Mouse (Mus musculus): Measurements from ENCODE around the gene Slc22a23. TPM values are rescaled to one million over a fixed set of nuclear protein-coding genes. Genes with fewer than 3 reads are reported as not detected.

Slc22a23 gene
- polyA plus RNA-seq, 1 experiment from 2014 or later = 14.9 TPM

DNA sequence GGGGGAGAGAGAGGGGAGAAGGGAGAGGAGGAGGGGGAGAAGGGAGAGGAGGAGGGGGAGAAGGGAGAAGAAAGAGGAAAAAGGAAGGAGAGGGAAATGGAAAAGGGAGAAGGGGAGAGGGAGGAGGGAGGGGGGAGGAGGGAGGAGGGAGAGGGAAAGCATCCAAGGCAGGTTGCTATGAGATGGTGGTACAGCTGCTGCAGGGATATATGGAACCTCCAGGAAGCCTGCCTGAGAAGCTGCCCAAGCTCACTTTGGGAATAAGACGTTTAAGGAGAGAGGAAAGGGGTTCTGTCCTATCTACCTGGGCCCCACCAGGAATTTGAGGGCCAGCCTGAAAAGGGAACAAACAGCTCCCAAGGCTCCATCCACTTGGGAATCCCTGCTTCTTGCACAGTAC is 118.0 kb downstream of the Slc22a23 start:
- Histone ChIP-seq H3K4me3 (ENCODE audit: low read length) (no peak overlapping the region), H3K9me3 (ENCODE audit: control insufficient read depth, low read length) (no peaks in the 10 kb centered on the region), H3K4me1 (ENCODE audit: control insufficient read depth, insufficient read depth, low read depth, low read length) (peaks cover 15% of the 10 kb centered on the region), H3K4me2 (ENCODE audit: low read length) (no peak overlapping the region), H3K36me3 (ENCODE audit: control insufficient read depth, insufficient read depth, low read length) (no peaks in the 10 kb centered on the region), H3K27ac (ENCODE audit: low read depth, low read length) (no peak overlapping the region), H3K27me3 (replicated peaks; ENCODE audit: control insufficient read depth, insufficient read depth, low read length) (no peaks in the 10 kb centered on the region), H3K9ac (ENCODE audit: low read depth, low read length) (no peak overlapping the region)
- ATAC-seq = no peak
- WGBS = 5% methylated on average over 1 of the region's 1 CpGs

DNA sequence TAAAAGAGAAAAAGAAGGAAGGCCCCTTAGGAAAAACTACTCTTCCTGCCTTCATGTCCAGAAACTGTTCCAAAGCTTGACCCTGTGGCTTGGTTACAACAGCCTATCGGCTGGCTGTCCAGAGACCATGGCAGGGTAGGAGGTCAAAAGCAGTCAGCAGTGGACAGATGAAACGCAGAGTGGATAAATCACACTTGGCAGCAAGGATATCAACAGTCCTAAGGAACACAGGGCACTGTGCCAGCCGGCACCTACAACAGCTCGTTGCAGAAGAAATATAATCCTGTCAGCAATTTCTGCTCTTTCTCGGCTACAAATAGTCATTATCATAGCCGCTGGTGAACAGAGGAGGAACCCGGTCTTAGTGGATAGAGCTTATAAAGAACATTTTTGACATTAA is 122.0 kb downstream of the Slc22a23 start:
- H3K4me1 ChIP-seq (ENCODE audit: control insufficient read depth, insufficient read depth, low read depth, low read length) = peaks cover 15% of the 10 kb centered on the region
- peaks cover 8% of the 10 kb centered on the region for H3K36me3 ChIP-seq (ENCODE audit: control insufficient read depth, insufficient read depth, low read length)
- H3K4me3 ChIP-seq (ENCODE audit: low read length) = no peak overlapping the region
- H3K9me3 ChIP-seq (ENCODE audit: control insufficient read depth, low read length) = no peaks in the 10 kb centered on the region
- no peak overlapping the region; the same call in 1 of the 2 replicates for H3K4me2 ChIP-seq (ENCODE audit: low read length)
- WGBS = 32% methylated on average over 7 of the region's 7 CpGs
- H3K27ac ChIP-seq (ENCODE audit: low read depth, low read length) = peak overlapping the region; percentile 71
- H3K9ac ChIP-seq (ENCODE audit: low read depth, low read length) = no peak overlapping the region
- no peaks in the 10 kb centered on the region for H3K27me3 ChIP-seq (replicated peaks; ENCODE audit: control insufficient read depth, insufficient read depth, low read length)
- 0 out of 2 replicates have a peak, but pooled peaks have one; percentile 48 for ATAC-seq

DNA sequence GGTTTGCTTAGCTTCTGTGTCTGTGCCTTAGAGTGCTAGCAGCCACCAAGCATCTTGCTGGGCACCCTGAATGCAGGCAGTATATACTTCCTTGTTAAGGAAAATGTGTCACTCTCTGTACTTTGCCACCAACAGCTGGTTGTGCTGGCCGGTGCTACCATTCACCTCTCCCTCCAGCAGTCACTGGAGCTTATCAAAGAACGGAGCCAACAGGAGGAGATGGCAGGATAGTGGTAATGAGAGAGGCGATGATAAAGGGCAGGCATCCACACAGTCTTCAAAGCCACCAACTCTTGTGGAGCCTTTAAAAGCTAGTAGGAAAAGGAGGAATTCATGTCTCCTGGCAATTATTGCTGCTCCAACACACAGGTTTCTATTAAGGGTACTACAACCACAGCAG is 125.3 kb downstream of the Slc22a23 start:
- H3K9me3 ChIP-seq (ENCODE audit: control insufficient read depth, low read length) = no peaks in the 10 kb centered on the region
- no peak overlapping the region for H3K27ac ChIP-seq (ENCODE audit: low read depth, low read length)
- peaks cover 8% of the 10 kb centered on the region for H3K4me1 ChIP-seq (ENCODE audit: control insufficient read depth, insufficient read depth, low read depth, low read length)
- H3K9ac ChIP-seq (ENCODE audit: low read depth, low read length) = no peak overlapping the region
- H3K27me3 ChIP-seq (replicated peaks; ENCODE audit: control insufficient read depth, insufficient read depth, low read length) = no peaks in the 10 kb centered on the region
- H3K4me3 ChIP-seq (ENCODE audit: low read length) = no peak overlapping the region
- peaks cover 8% of the 10 kb centered on the region for H3K36me3 ChIP-seq (ENCODE audit: control insufficient read depth, insufficient read depth, low read length)
- no peak for ATAC-seq
- H3K4me2 ChIP-seq (ENCODE audit: low read length) = no peak overlapping the region
- 76% methylated on average over 3 of the region's 3 CpGs for WGBS

DNA sequence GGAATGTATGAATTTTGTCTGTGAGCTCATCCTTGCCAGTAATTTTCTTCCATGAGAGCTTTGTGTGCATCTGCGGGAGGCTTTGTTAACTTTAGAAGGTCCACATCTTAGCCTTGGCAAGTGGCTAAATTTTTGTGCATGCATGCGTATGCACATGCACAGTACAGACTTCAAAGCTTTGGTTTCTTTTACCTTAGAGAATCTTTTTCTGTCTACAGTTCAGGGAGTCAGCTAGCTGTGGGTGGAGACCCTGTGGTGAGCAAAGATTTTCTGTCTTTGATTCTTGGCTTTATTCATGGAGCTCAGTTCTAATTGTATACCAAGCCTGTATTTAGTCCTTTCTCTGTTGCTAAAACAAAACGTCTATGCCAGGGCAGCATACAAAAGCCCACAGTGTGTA is 126.2 kb downstream of the Slc22a23 start:
- 63% methylated on average over 3 of the region's 3 CpGs for WGBS
- Histone ChIP-seq H3K4me1 (ENCODE audit: control insufficient read depth, insufficient read depth, low read depth, low read length) (peaks cover 8% of the 10 kb centered on the region), H3K4me3 (ENCODE audit: low read length) (no peak overlapping the region), H3K9ac (ENCODE audit: low read depth, low read length) (no peak overlapping the region), H3K9me3 (ENCODE audit: control insufficient read depth, low read length) (no peaks in the 10 kb centered on the region), H3K36me3 (ENCODE audit: control insufficient read depth, insufficient read depth, low read length) (peaks cover 8% of the 10 kb centered on the region), H3K4me2 (ENCODE audit: low read length) (no peak overlapping the region), H3K27ac (ENCODE audit: low read depth, low read length) (no peak overlapping the region), H3K27me3 (replicated peaks; ENCODE audit: control insufficient read depth, insufficient read depth, low read length) (no peaks in the 10 kb centered on the region)
- ATAC-seq = no peak

- H3K4me1 ChIP-seq (ENCODE audit: control insufficient read depth, insufficient read depth, low read depth, low read length) = no peaks in the 10 kb centered on the region
- 88% methylated on average over 3 of the region's 3 CpGs for WGBS
- ATAC-seq = no peak
- no peak overlapping the region for H3K9ac ChIP-seq (ENCODE audit: low read depth, low read length)
- no peak overlapping the region for H3K4me2 ChIP-seq (ENCODE audit: low read length)
- no peak overlapping the region for H3K27ac ChIP-seq (ENCODE audit: low read depth, low read length)
- H3K27me3 ChIP-seq (replicated peaks; ENCODE audit: control insufficient read depth, insufficient read depth, low read length) = no peaks in the 10 kb centered on the region
- H3K9me3 ChIP-seq (ENCODE audit: control insufficient read depth, low read length) = no peaks in the 10 kb centered on the region
- H3K4me3 ChIP-seq (ENCODE audit: low read length) = no peak overlapping the region
- H3K36me3 ChIP-seq (ENCODE audit: control insufficient read depth, insufficient read depth, low read length) = peaks cover 3% of the 10 kb centered on the region
Measured at GRCm38 (mm10) chr13:34214855-34215254, 130.1 kb downstream of the Slc22a23 start.

DNA sequence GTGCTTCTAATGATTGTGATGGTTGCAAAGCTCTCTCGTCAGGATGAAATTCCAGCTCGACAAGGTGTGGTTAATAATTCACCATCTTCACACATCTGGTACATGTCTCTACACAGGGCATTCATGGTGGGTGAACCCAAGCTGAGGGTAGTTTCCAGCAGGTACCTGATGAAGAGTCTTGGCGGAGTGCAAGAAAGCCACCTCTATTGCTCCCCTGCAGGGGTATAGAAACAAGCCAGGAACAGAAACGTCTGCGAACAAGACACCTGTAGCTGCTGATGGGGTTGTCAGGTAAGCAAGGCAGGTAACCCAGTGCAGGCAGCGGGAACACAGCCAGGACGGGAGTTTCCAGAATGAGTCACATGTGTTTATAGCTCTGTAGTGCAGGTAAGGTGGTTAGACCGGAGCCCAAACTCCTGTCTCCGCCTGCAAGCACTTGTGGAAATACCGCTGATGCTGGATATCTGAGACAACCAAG is 132.2 kb downstream of the Slc22a23 start:
- H3K36me3 ChIP-seq (ENCODE audit: control insufficient read depth, insufficient read depth, low read length) = no peaks in the 10 kb centered on the region; the same call in 1 of the 2 replicates
- no peak overlapping the region for H3K9ac ChIP-seq (ENCODE audit: low read depth, low read length)
- WGBS = 77% methylated on average over 10 of the region's 10 CpGs
- no peak for ATAC-seq
- no peaks in the 10 kb centered on the region for H3K27me3 ChIP-seq (replicated peaks; ENCODE audit: control insufficient read depth, insufficient read depth, low read length)
- no peak overlapping the region for H3K4me2 ChIP-seq (ENCODE audit: low read length)
- H3K4me1 ChIP-seq (ENCODE audit: control insufficient read depth, insufficient read depth, low read depth, low read length) = no peaks in the 10 kb centered on the region
- H3K9me3 ChIP-seq (ENCODE audit: control insufficient read depth, low read length) = no peaks in the 10 kb centered on the region
- H3K27ac ChIP-seq (ENCODE audit: low read depth, low read length) = no peak overlapping the region
- no peak overlapping the region for H3K4me3 ChIP-seq (ENCODE audit: low read length)

GRCm38 (mm10) chr13:34211261-34211775 is 133.7 kb downstream of the Slc22a23 start:
- Histone ChIP-seq H3K9ac (ENCODE audit: low read depth, low read length) (no peak overlapping the region), H3K4me2 (ENCODE audit: low read length) (no peak overlapping the region), H3K9me3 (ENCODE audit: control insufficient read depth, low read length) (no peaks in the 10 kb centered on the region), H3K27ac (ENCODE audit: low read depth, low read length) (no peak overlapping the region), H3K4me3 (ENCODE audit: low read length) (no peak overlapping the region), H3K4me1 (ENCODE audit: control insufficient read depth, insufficient read depth, low read depth, low read length) (no peaks in the 10 kb centered on the region), H3K36me3 (ENCODE audit: control insufficient read depth, insufficient read depth, low read length) (no peaks in the 10 kb centered on the region), H3K27me3 (replicated peaks; ENCODE audit: control insufficient read depth, insufficient read depth, low read length) (no peaks in the 10 kb centered on the region)
- no peak for ATAC-seq
- WGBS = 71% methylated on average over 4 of the region's 4 CpGs

- no peak for ATAC-seq
- H3K9ac ChIP-seq (ENCODE audit: low read depth, low read length) = no peak overlapping the region
- H3K4me1 ChIP-seq (ENCODE audit: control insufficient read depth, insufficient read depth, low read depth, low read length) = no peaks in the 10 kb centered on the region
- 69% methylated on average over 6 of the region's 6 CpGs for WGBS
- H3K9me3 ChIP-seq (ENCODE audit: control insufficient read depth, low read length) = no peaks in the 10 kb centered on the region
- no peaks in the 10 kb centered on the region for H3K27me3 ChIP-seq (replicated peaks; ENCODE audit: control insufficient read depth, insufficient read depth, low read length)
- H3K4me3 ChIP-seq (ENCODE audit: low read length) = no peak overlapping the region
- peaks cover 2% of the 10 kb centered on the region; the same call in 1 of the 2 replicates for H3K36me3 ChIP-seq (ENCODE audit: control insufficient read depth, insufficient read depth, low read length)
- H3K4me2 ChIP-seq (ENCODE audit: low read length) = no peak overlapping the region
- no peak overlapping the region for H3K27ac ChIP-seq (ENCODE audit: low read depth, low read length)
Measured at GRCm38 (mm10) chr13:34207714-34208470, 137.1 kb downstream of the Slc22a23 start.

GRCm38 (mm10) chr13:34205216-34205615 is 139.8 kb downstream of the Slc22a23 start:
- Histone ChIP-seq H3K36me3 (ENCODE audit: control insufficient read depth, insufficient read depth, low read length) (peaks cover 6% of the 10 kb centered on the region; the same call in 1 of the 2 replicates), H3K4me2 (ENCODE audit: low read length) (no peak overlapping the region), H3K4me3 (ENCODE audit: low read length) (no peak overlapping the region), H3K27me3 (replicated peaks; ENCODE audit: control insufficient read depth, insufficient read depth, low read length) (no peaks in the 10 kb centered on the region), H3K4me1 (ENCODE audit: control insufficient read depth, insufficient read depth, low read depth, low read length) (no peaks in the 10 kb centered on the region), H3K9ac (ENCODE audit: low read depth, low read length) (no peak overlapping the region), H3K9me3 (ENCODE audit: control insufficient read depth, low read length) (no peaks in the 10 kb centered on the region), H3K27ac (ENCODE audit: low read depth, low read length) (no peak overlapping the region)
- no peak for ATAC-seq
- 87% methylated on average over 3 of the region's 3 CpGs for WGBS

Measured in hindbrain, embryonic 16.5 days (tissue).